Mouse (Mus musculus) liver, adult 2 months (tissue): ENCODE results near the gene Ptma.

Source experiments
- CTCF ChIP-seq: fragments of 200-500 bp; IDR thresholded peaks from 2 replicates; pipeline ENCODE4 v1.5.1; 2011; ENCODE audit warnings: low read depth, low read length, control low read depth
- POLR2A ChIP-seq: fragments of 200-500 bp; IDR thresholded peaks from 2 replicates; pipeline ENCODE4 v1.6.1; 2011; ENCODE audit warnings: low read length, control low read depth; ENCODE audit not compliant: insufficient read depth; ENCODE audit errors: extremely low read depth

DNA sequence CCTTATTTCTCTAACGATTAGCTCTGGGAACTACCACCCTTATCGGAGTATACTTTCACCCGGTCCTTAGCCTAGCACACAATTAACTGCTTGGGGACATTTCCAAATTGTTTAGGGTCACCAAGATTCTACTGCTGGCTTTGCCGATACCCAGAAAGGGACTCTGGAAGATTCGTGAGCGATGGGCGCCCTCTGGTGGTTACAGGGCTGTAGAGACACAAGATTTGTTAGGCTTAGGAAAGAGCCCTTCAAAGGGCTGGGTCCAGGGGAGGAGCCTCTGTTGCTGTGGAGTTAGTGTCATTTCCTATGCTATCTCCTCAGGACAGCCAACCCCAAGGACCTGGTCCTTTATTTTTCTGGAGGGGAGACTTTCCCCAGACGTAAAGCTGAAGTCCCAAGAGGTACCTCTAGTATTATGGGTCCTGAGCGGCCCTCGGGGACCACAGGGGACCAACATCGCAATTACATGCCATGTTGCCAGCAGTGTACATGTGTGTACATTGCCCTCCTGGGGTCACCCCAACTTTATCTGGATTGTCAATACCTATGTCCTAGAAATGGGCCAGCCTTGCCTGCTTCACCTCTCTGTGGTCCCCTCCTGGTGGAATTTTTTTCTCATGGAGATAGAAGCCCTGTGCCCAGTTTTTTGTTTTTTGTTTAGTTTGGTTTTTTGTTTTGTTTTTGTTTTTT lies 6.0 kb downstream of the Ptma start:
- TF ChIP-seq POLR2A: no peak
- TF ChIP-seq CTCF: peak; percentile 81
